Mouse (Mus musculus) forebrain, embryonic 16.5 days (tissue): ENCODE data around the gene Atxn7l2. TPM values are rescaled to one million over a fixed set of nuclear protein-coding genes. Genes with fewer than 3 reads are reported as not detected.

Experiments used
- ATAC-seq: fragments of 200-750 bp; cut with Nextera tagmentation; 2 replicates; pipeline ENCODE4 v1.8.0; 2017; ENCODE audit warnings: mild to moderate bottlenecking, moderate library complexity
- H3K27ac ChIP-seq: fragments of 300-500 bp; sonication (generic); 2 replicates; pipeline ENCODE4 v1.5.1; 2014; ENCODE audit warnings: low read length, control low read depth
- H3K27me3 ChIP-seq: fragments of 300-500 bp; sonication (generic); replicated peaks from 2 replicates; pipeline ENCODE4 v1.6.1; 2014; ENCODE audit warnings: low read length; ENCODE audit not compliant: control insufficient read depth, insufficient read depth
- H3K36me3 ChIP-seq: fragments of 300-500 bp; sonication (generic); 2 replicates; pipeline ENCODE4 v1.6.1; 2014; ENCODE audit not compliant: control insufficient read depth, insufficient read depth
- H3K4me1 ChIP-seq: fragments of 300-500 bp; sonication (generic); replicated peaks from 2 replicates; pipeline ENCODE4 v1.6.1; 2014; ENCODE audit warnings: low read length; ENCODE audit not compliant: control insufficient read depth, insufficient read depth
- H3K4me2 ChIP-seq: fragments of 300-500 bp; sonication (generic); 2 replicates; pipeline ENCODE4 v1.6.1; 2014; ENCODE audit warnings: mild to moderate bottlenecking, low read length, control low read depth
- H3K4me3 ChIP-seq: fragments of 300-500 bp; sonication (generic); replicated peaks from 2 replicates; pipeline ENCODE4 v1.5.1; 2014; ENCODE audit warnings: mild to moderate bottlenecking, low read length, control low read depth
- H3K9ac ChIP-seq: fragments of 300-500 bp; sonication (generic); replicated peaks from 2 replicates; pipeline ENCODE4 v1.6.1; 2014; ENCODE audit warnings: low read depth, low read length, control low read depth
- H3K9me3 ChIP-seq: fragments of 300-500 bp; sonication (generic); 2 replicates; pipeline ENCODE4 v1.6.1; 2016; ENCODE audit warnings: low read length; ENCODE audit not compliant: control insufficient read depth
- whole genome bisulfite sequencing: fragments of 180-500 bp; shearing (Covaris S2); extraction: QIAGEN DNeasy Blood & Tissue Kit; methylation state at CpG from one replicate; pipeline ENCODE4 v1.1.7; 2014; 5-methylcytosine and 5-hydroxymethylcytosine counted together
- polyA plus RNA-seq: library from polyadenylated mRNA; unstranded; fragments of >200 nt; fragmentation: Nextera tagmentation; extraction: Ambion mirVana; gene quantifications from 2 replicates; pipeline ENCODE4 v1.2.1, GENCODE M21; 2015

The Atxn7l2 gene
- polyA plus RNA-seq, 1 experiment from 2014 or later, result 33.8 TPM

- Histone ChIP-seq H3K27me3 (no peaks in the 10 kb centered on the region; the same call in 1 of the 2 replicates), H3K9ac (no peak overlapping the region), H3K9me3 (no peaks in the 10 kb centered on the region), H3K4me3 (no peak overlapping the region), H3K27ac (0 out of 2 replicates have a peak overlapping the region, but pooled peaks have one; percentile 5), H3K4me1 (peaks cover 23% of the 10 kb centered on the region), H3K4me2 (no peak overlapping the region), H3K36me3 (no peaks in the 10 kb centered on the region)
- peak; percentile 26; the same call in 1 of the 2 replicates for ATAC-seq
- WGBS, result 27% methylated on average over 10 of the region's 10 CpGs
Observed at GRCm38 (mm10) chr3:108165532-108166315, 45.0 kb downstream of the Atxn7l2 start.

- peak overlapping the region; percentile 47; the same call in 1 of the 2 replicates for H3K9ac ChIP-seq
- no peaks in the 10 kb centered on the region; the same call in 1 of the 2 replicates for H3K27me3 ChIP-seq
- peak overlapping the region; percentile 22 for H3K4me3 ChIP-seq
- H3K4me2 ChIP-seq, result peak overlapping the region; percentile 47
- WGBS, result 7% methylated on average over 9 of the region's 9 CpGs
- no peak overlapping the region for H3K27ac ChIP-seq
- peaks cover 23% of the 10 kb centered on the region for H3K4me1 ChIP-seq
- ATAC-seq, result peak; percentile 78
- H3K9me3 ChIP-seq, result no peaks in the 10 kb centered on the region
- no peaks in the 10 kb centered on the region for H3K36me3 ChIP-seq
Observed at GRCm38 (mm10) chr3:108164807-108165206, 45.9 kb downstream of the Atxn7l2 start.

GRCm38 (mm10) chr3:108164091-108164490, 46.6 kb downstream of the Atxn7l2 start:
- Histone ChIP-seq H3K9ac (no peak overlapping the region), H3K27me3 (no peaks in the 10 kb centered on the region; the same call in 1 of the 2 replicates), H3K27ac (no peak overlapping the region), H3K4me1 (peaks cover 24% of the 10 kb centered on the region), H3K4me2 (no peak overlapping the region), H3K4me3 (no peak overlapping the region), H3K36me3 (no peaks in the 10 kb centered on the region), H3K9me3 (no peaks in the 10 kb centered on the region)
- 66% methylated on average over 5 of the region's 5 CpGs for WGBS
- no peak for ATAC-seq

- Histone ChIP-seq H3K9me3 (no peaks in the 10 kb centered on the region), H3K36me3 (no peaks in the 10 kb centered on the region), H3K4me3 (no peak overlapping the region), H3K27me3 (no peaks in the 10 kb centered on the region), H3K4me1 (peaks cover 9% of the 10 kb centered on the region), H3K4me2 (no peak overlapping the region), H3K9ac (0 out of 2 replicates have a peak overlapping the region, but pooled peaks have one; percentile 23), H3K27ac (peak overlapping the region; percentile 45; the same call in 1 of the 2 replicates)
- 45% methylated on average over 9 of the region's 9 CpGs for WGBS
- peak; percentile 63 for ATAC-seq
Observed at GRCm38 (mm10) chr3:108158383-108159037, 52.2 kb downstream of the Atxn7l2 start.

- Histone ChIP-seq H3K4me3 (peak within 1 kb of the TSS; percentile 29), H3K4me2 (peak within 1 kb of the TSS; percentile 35), H3K9me3 (no peaks in the 10 kb centered on the region), H3K27me3 (no peaks in the 10 kb centered on the region), H3K9ac (peak within 1 kb of the TSS; percentile 32), H3K36me3 (no peaks in the 10 kb centered on the region), H3K4me1 (peaks cover 9% of the 10 kb centered on the region), H3K27ac (no peak within 1 kb of the TSS)
- WGBS, result 39% methylated on average over 4 of the region's 4 CpGs
- peak; percentile 54 for ATAC-seq
Observed at GRCm38 (mm10) chr3:108154656-108155055, 56.1 kb downstream of the Atxn7l2 start, which contains the start of gene Gpr61. Gene Gpr61 (minus strand): TSS chr3:108154882.

- Histone ChIP-seq H3K9me3 (no peaks in the 10 kb centered on the region), H3K27ac (no peak overlapping the region), H3K9ac (no peak overlapping the region), H3K4me2 (no peak overlapping the region), H3K4me1 (peaks cover 3% of the 10 kb centered on the region; the same call in 1 of the 2 replicates), H3K4me3 (no peak overlapping the region), H3K36me3 (no peaks in the 10 kb centered on the region), H3K27me3 (no peaks in the 10 kb centered on the region)
- 89% methylated on average over 3 of the region's 3 CpGs for WGBS
- no peak for ATAC-seq
Observed at GRCm38 (mm10) chr3:108152290-108152689, 58.4 kb downstream of the Atxn7l2 start.

Other genes with a start within 250 kb of the Atxn7l2 start
- gene Gstm3, start 241.7 kb downstream of the Atxn7l2 start, polyA plus RNA-seq, result not detected in 2 replicates
- gene Gstm2, start 224.5 kb downstream of the Atxn7l2 start, polyA plus RNA-seq, result 4.2 and 9.2 TPM in 2 replicates
- 67.2 and 74.1 TPM in 2 replicates for gene Gstm1, start 193.0 kb downstream of the Atxn7l2 start, polyA plus RNA-seq
- gene Gstm4, start 166.0 kb downstream of the Atxn7l2 start, polyA plus RNA-seq, result 15.2 and 15.9 TPM in 2 replicates
- 55.7 and 64.3 TPM in 2 replicates for gene Ampd2, start 124.3 kb downstream of the Atxn7l2 start, polyA plus RNA-seq
- 0.13 and 0.31 TPM in 2 replicates for gene Gnat2, start 118.1 kb downstream of the Atxn7l2 start, polyA plus RNA-seq
- gene Gnai3, start 64.8 kb downstream of the Atxn7l2 start, polyA plus RNA-seq, result 155 and 191 TPM in 2 replicates
- 2.4 and 4.3 TPM in 2 replicates for gene Gpr61, start 56.1 kb downstream of the Atxn7l2 start, polyA plus RNA-seq
- 10.1 and 12.0 TPM in 2 replicates for gene Amigo1, start 24.6 kb downstream of the Atxn7l2 start, polyA plus RNA-seq
- gene Cyb561d1, start 9.7 kb downstream of the Atxn7l2 start, polyA plus RNA-seq, result 4.1 and 5.7 TPM in 2 replicates
- gene Sypl2, start 15.7 kb upstream of the Atxn7l2 start, polyA plus RNA-seq, result 1.7 and 2.3 TPM in 2 replicates
- 265 and 266 TPM in 2 replicates for gene Psma5, start 46.0 kb upstream of the Atxn7l2 start, polyA plus RNA-seq
- gene Sort1, start 73.1 kb upstream of the Atxn7l2 start, polyA plus RNA-seq, result 19.5 and 22.6 TPM in 2 replicates
- gene Mybphl, start 154.0 kb upstream of the Atxn7l2 start, polyA plus RNA-seq, result 0.16 TPM in 1 of 2 replicates, not detected in the other
- gene Psrc1, start 172.9 kb upstream of the Atxn7l2 start, polyA plus RNA-seq, result 29.0 and 29.2 TPM in 2 replicates
- 46.7 and 47.3 TPM in 2 replicates for gene Celsr2, start 204.6 kb upstream of the Atxn7l2 start, polyA plus RNA-seq
- 230 and 238 TPM in 2 replicates for gene Sars, start 234.3 kb upstream of the Atxn7l2 start, polyA plus RNA-seq